Mouse (Mus musculus) liver, adult 2 months (tissue): ENCODE results near the gene Adra1d.

ENCODE experiments used
- CTCF ChIP-seq: fragments of 200-500 bp; IDR thresholded peaks from 2 replicates; pipeline ENCODE4 v1.5.1; 2011; ENCODE audit warnings: low read depth, low read length, control low read depth
- POLR2A ChIP-seq: fragments of 200-500 bp; IDR thresholded peaks from 2 replicates; pipeline ENCODE4 v1.6.1; 2011; ENCODE audit warnings: low read length, control low read depth; ENCODE audit not compliant: insufficient read depth; ENCODE audit errors: extremely low read depth

DNA sequence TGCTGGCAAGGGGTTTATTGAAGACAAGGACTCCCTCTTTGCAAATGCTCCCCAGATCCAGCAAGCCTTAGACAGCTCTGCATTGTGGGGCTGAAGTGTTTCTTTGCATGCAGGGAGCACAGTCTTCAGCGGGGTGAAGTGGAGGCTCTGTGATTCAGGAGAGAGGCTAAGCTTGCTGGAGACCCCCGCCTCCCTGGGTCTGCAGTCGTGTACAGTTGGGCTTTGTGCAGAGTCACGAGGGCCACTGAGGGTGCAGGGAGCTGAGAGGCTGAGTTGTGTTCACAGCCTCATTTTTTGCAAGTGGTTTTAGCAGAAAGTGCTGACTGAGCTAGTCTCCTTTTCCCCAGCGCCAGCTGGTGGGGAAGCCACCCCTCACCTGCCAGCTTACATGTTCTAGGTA lies 60.2 kb downstream of the Adra1d start:
- TF ChIP-seq CTCF (no peak), POLR2A (no peak)
